Mouse (Mus musculus) heart, embryonic 10.5 days (tissue): ENCODE measurements at regions not wholly inside any gene's neighbourhood (a gene's known extent, or its start where the extent isn't known, plus 50 kb on each side); places are given as distances from the start of the nearest gene placed in this dataset.
A peak's percentile ranks its signal among the peaks of the same experiment; 100 is the strongest.
"Not testable (repeated sequence)": the region's sequence is repeated elsewhere in the genome, so short reads cannot be mapped to it uniquely, and the experiment has no call there.

ENCODE experiments used
- DNase-seq: peaks from one replicate; pipeline ENCODE4 v3.0.0-alpha.2; 2017; ENCODE audit warnings: low spot score
- H3K27ac ChIP-seq: fragments of 300-500 bp; sonication (generic); 2 replicates; pipeline ENCODE4 v1.5.1; 2016; ENCODE audit warnings: mild to moderate bottlenecking
- H3K27me3 ChIP-seq: fragments of 300-500 bp; sonication (generic); 2 replicates; pipeline ENCODE4 v1.6.1; 2016; ENCODE audit warnings: mild to moderate bottlenecking; ENCODE audit not compliant: poor library complexity, insufficient read depth, severe bottlenecking
- H3K36me3 ChIP-seq: fragments of 300-500 bp; sonication (generic); 2 replicates; pipeline ENCODE4 v1.6.1; 2016; ENCODE audit warnings: mild to moderate bottlenecking, moderate library complexity
- H3K4me1 ChIP-seq: fragments of 300-500 bp; sonication (generic); 2 replicates; pipeline ENCODE4 v1.6.1; 2016; ENCODE audit warnings: mild to moderate bottlenecking
- H3K4me3 ChIP-seq: fragments of 300-500 bp; sonication (generic); 2 replicates; pipeline ENCODE4 v1.5.1; 2016; ENCODE audit warnings: mild to moderate bottlenecking, moderate library complexity
- H3K9me3 ChIP-seq: fragments of 300-500 bp; sonication (generic); 2 replicates; pipeline ENCODE4 v1.6.1; 2016; ENCODE audit warnings: mild to moderate bottlenecking, moderate library complexity
- WGBS: fragments of 180-500 bp; shearing (Covaris S2); methylation state at CpG from one replicate; pipeline ENCODE4 v1.1.7; 2016; 5-methylcytosine and 5-hydroxymethylcytosine counted together

GRCm38 (mm10) chr12:107182091-107182655 is 306.3 kb upstream of the 3110018I06Rik start:
- Histone ChIP-seq H3K27ac (no peak overlapping the region), H3K4me1 (no peaks in the 10 kb centered on the region), H3K4me3 (no peak overlapping the region), H3K9me3 (no peaks in the 10 kb centered on the region), H3K27me3 (no peaks in the 10 kb centered on the region; the same call in none of the 2 replicates), H3K36me3 (no peaks in the 10 kb centered on the region)
- 89% methylated on average over 18 of the region's 18 CpGs for WGBS
- no peak for DNase-seq

DNA sequence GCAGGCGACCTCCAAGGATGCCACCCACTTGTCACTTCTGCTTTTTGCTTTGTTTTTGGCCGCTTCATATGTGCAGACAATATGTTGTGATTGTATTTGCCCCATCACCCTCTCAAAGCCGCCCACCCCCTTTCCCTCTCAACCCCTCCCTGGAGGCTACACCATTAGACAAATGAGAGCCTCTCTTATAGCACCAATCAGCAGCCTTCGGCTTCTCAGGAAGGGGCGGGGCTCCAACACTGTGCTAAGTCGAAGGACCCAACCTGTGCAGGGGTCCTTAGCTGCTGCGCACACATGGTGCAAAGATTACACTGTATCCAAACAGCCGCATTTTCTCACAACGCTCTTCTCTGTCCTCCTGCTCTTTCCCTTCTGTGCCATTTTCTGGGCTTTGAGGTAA is 305.1 kb upstream of the 3110018I06Rik start:
- Histone ChIP-seq H3K27ac (no peak overlapping the region), H3K4me1 (no peaks in the 10 kb centered on the region)
- DNase-seq, result no peak

DNA sequence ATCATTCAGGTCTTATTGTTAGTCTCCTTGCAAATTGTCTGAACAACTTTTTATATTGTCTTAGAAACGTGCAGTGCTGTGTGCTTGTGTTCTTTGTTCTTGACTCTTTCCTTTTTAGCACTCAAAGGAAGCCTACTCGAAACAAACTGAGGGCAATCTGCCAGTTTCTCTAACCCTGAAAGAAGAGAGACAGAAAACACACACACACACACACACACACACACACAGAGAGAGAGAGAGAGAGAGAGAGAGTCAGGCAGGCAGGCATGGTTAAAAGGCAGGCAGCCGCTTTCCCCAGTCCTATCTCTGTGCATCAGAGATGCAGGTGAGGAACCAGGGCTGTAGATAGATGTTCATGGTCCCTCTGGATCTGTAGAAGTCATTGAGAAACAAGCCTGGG is 304.0 kb upstream of the 3110018I06Rik start:
- WGBS, result 70% methylated on average over 3 of the region's 3 CpGs
- Histone ChIP-seq H3K27me3 (no peaks in the 10 kb centered on the region; the same call in none of the 2 replicates), H3K4me1 (no peaks in the 10 kb centered on the region), H3K36me3 (no peaks in the 10 kb centered on the region), H3K4me3 (no peak overlapping the region), H3K9me3 (no peaks in the 10 kb centered on the region), H3K27ac (no peak overlapping the region)
- DNase-seq, result no peak

More for the DNA sequence above, 305.1 kb upstream of the 3110018I06Rik start:
- Histone ChIP-seq H3K9me3 (no peaks in the 10 kb centered on the region), H3K27me3 (no peaks in the 10 kb centered on the region; the same call in none of the 2 replicates), H3K4me3 (no peak overlapping the region), H3K36me3 (no peaks in the 10 kb centered on the region)
- 58% methylated on average over 9 of the region's 9 CpGs for WGBS

- Histone ChIP-seq H3K4me3 (no peak overlapping the region), H3K36me3 (no peaks in the 10 kb centered on the region), H3K27me3 (no peaks in the 10 kb centered on the region; the same call in none of the 2 replicates), H3K27ac (no peak overlapping the region), H3K9me3 (no peaks in the 10 kb centered on the region), H3K4me1 (no peaks in the 10 kb centered on the region)
- DNase-seq, result no peak
- WGBS, result 76% methylated on average over 6 of the region's 6 CpGs
These were observed 302.1 kb upstream of the 3110018I06Rik start for GRCm38 (mm10) chr12:107186361-107186760.

- 67% methylated on average over 5 of the region's 5 CpGs for WGBS
- Histone ChIP-seq H3K4me1 (no peaks in the 10 kb centered on the region), H3K27ac (no peak overlapping the region), H3K27me3 (no peaks in the 10 kb centered on the region; the same call in none of the 2 replicates), H3K9me3 (no peaks in the 10 kb centered on the region), H3K36me3 (no peaks in the 10 kb centered on the region), H3K4me3 (no peak overlapping the region)
- DNase-seq, result no peak
These were observed 300.4 kb upstream of the 3110018I06Rik start for GRCm38 (mm10) chr12:107188055-107188454.

DNA sequence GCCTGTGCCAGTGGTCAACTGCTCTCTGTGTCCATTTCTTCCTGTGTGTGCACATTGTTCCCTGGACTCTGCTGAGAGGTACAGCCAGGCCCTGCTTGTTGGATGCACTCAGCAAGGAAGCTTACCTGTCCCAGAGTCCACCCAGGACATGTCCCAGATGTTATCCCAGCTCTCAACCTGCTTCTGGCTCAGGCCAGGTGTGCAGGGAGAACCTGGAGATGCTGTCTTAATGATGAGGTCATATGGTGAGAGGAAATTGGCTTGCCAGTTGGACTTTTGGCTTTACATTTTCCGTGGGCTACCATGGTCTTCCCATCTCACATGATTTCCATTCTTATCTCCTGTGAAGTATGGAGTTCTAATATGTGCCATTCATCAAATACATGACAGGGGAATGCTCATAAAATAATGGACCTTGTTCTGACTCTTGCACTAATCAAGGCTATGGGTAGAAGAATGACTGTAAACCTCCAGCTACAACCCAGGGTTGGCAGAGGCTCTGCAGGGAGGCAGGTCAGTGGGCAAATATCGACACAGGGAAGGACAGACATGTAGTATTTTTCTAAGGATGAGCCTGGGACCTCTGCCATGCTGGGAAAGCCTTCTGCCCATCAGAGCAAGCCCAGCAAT is 289.9 kb upstream of the 3110018I06Rik start:
- no peaks in the 10 kb centered on the region for H3K27me3 ChIP-seq
- H3K27ac ChIP-seq, result no peak overlapping the region
- H3K4me1 ChIP-seq, result no peaks in the 10 kb centered on the region
- no peak for DNase-seq
- 80% methylated on average over 2 of the region's 2 CpGs for WGBS
- H3K9me3 ChIP-seq, result no peaks in the 10 kb centered on the region
- H3K4me3 ChIP-seq, result no peak overlapping the region
- H3K36me3 ChIP-seq, result no peaks in the 10 kb centered on the region

DNA sequence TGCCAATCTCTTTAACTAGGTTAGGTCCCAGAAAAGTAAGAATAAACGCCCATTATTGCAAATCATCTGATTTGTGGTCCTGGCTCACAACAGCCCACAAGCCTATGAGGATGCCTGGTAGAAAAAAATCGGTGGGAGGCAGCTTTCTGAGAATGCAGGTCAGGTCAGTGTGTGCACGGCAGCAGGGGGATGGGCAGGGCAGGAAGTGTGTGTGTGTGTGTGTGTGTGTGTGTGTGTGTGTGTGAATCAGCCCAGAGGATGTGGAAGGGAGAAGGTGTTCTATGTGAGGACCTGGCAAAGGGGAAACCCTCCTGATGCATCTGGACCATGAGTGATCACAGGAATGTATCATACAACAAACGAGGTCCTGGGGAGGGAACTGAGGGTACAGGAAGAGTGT is 287.5 kb upstream of the 3110018I06Rik start:
- H3K9me3 ChIP-seq, result no peaks in the 10 kb centered on the region
- WGBS, result 55% methylated on average over 4 of the region's 4 CpGs
- no peak overlapping the region for H3K4me3 ChIP-seq
- H3K27me3 ChIP-seq, result no peaks in the 10 kb centered on the region
- DNase-seq, result no peak
- H3K36me3 ChIP-seq, result no peaks in the 10 kb centered on the region
- no peak overlapping the region for H3K27ac ChIP-seq
- H3K4me1 ChIP-seq, result no peaks in the 10 kb centered on the region

DNA sequence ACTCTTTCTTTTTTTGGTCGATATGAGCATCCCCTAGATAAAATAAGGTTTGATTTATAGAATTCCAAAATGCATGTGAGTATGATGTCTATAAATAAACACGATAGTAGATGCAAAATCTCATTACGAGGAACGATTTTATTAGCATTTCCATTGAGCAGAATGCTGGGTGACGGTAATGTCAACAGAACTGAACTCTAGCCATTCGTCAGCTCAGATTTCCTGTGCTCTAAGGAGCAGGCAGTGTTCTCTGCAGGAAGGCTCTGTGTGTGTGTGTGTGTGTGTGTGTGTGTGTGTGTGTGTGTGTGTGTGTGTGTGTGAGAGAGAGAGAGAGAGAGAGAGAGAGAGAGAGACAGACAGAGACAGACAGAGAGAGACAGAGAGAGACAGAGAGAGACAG is 279.6 kb upstream of the 3110018I06Rik start:
- H3K9me3 ChIP-seq, H3K36me3 ChIP-seq, H3K4me1 ChIP-seq, DNase-seq, H3K27me3 ChIP-seq, H3K27ac ChIP-seq, H3K4me3 ChIP-seq: not testable (repeated sequence)
- 75% methylated on average over 6 of the region's 6 CpGs for WGBS

DNA sequence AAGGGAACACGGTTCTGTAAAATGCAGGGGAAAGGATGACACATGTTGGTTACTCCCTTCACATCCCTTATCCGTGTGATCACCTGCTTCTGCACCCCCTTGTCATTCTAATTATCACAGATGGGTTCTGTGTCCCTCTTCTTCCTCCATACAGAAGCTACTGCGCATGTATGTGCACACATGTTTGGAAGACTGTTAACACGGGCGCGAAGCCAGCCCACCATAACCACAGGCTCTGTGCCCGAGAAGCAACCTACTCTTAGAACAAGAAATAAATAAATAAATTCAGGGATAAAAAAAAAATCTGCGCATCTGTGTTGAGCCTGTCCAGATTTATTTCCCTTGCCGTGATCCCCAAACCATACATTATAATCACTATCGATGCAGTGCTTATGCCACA is 275.6 kb upstream of the 3110018I06Rik start:
- no peaks in the 10 kb centered on the region for H3K36me3 ChIP-seq
- no peaks in the 10 kb centered on the region for H3K9me3 ChIP-seq
- no peak overlapping the region for H3K27ac ChIP-seq
- H3K4me3 ChIP-seq, result no peak overlapping the region
- H3K27me3 ChIP-seq, result 0 out of 2 replicates have a peak, but pooled peaks cover 3% of the 10 kb centered on the region
- 91% methylated on average over 10 of the region's 10 CpGs for WGBS
- DNase-seq, result no peak
- H3K4me1 ChIP-seq, result no peaks in the 10 kb centered on the region

DNA sequence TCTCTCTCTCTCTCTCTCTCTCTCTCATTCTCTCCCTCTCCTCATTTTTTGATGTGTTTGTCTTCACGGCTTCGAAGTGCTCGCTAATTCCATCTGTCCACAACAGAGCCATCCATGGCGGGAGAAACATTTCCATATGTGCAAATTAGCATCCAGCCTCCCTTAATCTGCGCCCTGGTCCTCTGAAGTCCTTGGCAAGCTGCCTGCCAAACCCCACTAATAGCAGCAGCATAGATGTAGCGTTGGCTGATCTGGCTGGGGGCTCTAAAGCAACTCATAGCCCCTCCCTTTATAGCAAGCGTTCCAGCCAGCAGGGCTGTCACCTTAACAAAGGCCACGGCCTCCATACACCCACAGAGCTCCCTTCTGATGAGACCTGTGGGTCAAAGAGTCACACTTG is 272.3 kb upstream of the 3110018I06Rik start:
- 71% methylated on average over 8 of the region's 8 CpGs for WGBS
- H3K4me1 ChIP-seq, result no peaks in the 10 kb centered on the region
- no peaks in the 10 kb centered on the region for H3K36me3 ChIP-seq
- H3K27ac ChIP-seq, result no peak overlapping the region
- no peaks in the 10 kb centered on the region for H3K9me3 ChIP-seq
- 0 out of 2 replicates have a peak, but pooled peaks cover 3% of the 10 kb centered on the region for H3K27me3 ChIP-seq
- no peak overlapping the region for H3K4me3 ChIP-seq
- no peak for DNase-seq

GRCm38 (mm10) chr12:107221276-107221970 is 267.0 kb upstream of the 3110018I06Rik start:
- Histone ChIP-seq H3K27me3 (0 out of 2 replicates have a peak, but pooled peaks cover 8% of the 10 kb centered on the region), H3K4me3 (no peak overlapping the region), H3K9me3 (no peaks in the 10 kb centered on the region), H3K27ac (no peak overlapping the region), H3K36me3 (no peaks in the 10 kb centered on the region), H3K4me1 (no peaks in the 10 kb centered on the region)
- WGBS, result 69% methylated on average over 7 of the region's 7 CpGs
- peak; percentile 30 for DNase-seq

- DNase-seq, result peak; percentile 69
- Histone ChIP-seq H3K27ac (no peak overlapping the region), H3K36me3 (no peaks in the 10 kb centered on the region), H3K4me3 (no peak overlapping the region), H3K4me1 (no peaks in the 10 kb centered on the region), H3K9me3 (0 out of 2 replicates have a peak, but pooled peaks cover 2% of the 10 kb centered on the region), H3K27me3 (0 out of 2 replicates have a peak, but pooled peaks cover 5% of the 10 kb centered on the region)
- 61% methylated on average over 7 of the region's 7 CpGs for WGBS
These were observed 266.3 kb upstream of the 3110018I06Rik start for GRCm38 (mm10) chr12:107222106-107222505.

DNA sequence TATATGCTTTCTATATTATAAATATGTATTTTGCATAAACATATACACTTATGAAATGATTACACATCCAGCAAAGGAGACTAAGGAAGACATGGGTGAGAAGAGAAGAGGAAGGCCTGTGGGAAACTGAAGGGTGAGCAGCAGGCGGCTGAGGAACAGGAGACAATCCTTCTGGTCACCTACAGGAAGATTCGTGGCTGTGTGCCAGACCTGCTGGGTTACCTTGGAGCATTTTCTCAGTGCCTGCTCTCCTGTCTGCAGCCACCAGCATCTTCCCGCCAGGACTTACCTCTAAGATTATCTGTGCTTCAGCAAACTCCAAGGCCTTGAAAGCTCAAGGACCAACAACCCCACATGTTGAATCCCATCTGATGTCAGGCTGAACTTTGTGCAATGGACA is 258.3 kb upstream of the 3110018I06Rik start:
- no peaks in the 10 kb centered on the region for H3K27me3 ChIP-seq
- DNase-seq, result no peak
- H3K27ac ChIP-seq, result no peak overlapping the region
- H3K36me3 ChIP-seq, result no peaks in the 10 kb centered on the region
- H3K4me3 ChIP-seq, result no peak overlapping the region
- 0 out of 2 replicates have a peak, but pooled peaks cover 4% of the 10 kb centered on the region for H3K9me3 ChIP-seq
- no peaks in the 10 kb centered on the region for H3K4me1 ChIP-seq
- WGBS, result 72% methylated on average over 3 of the region's 3 CpGs
